Mouse (Mus musculus) liver, embryonic 15.5 days (tissue): ENCODE results near the gene Wdr91. TPM values are rescaled to one million over a fixed set of nuclear protein-coding genes. Genes with fewer than 3 reads are reported as not detected.
A peak's percentile ranks its signal among the peaks of the same experiment; 100 is the strongest.

Experiments used
- ATAC-seq: fragments of 200-750 bp; cut with Nextera tagmentation; 2 replicates; pipeline ENCODE4 v1.8.0; 2017; ENCODE audit warnings: moderate number of reproducible peaks, mild to moderate bottlenecking, moderate library complexity; ENCODE audit not compliant: insufficient read depth
- H3K27ac ChIP-seq: fragments of 300-500 bp; sonication (generic); replicated peaks from 2 replicates; pipeline ENCODE4 v1.5.1; 2015; ENCODE audit warnings: mild to moderate bottlenecking, inconsistent platforms
- H3K27me3 ChIP-seq: fragments of 300-500 bp; sonication (generic); 2 replicates; pipeline ENCODE4 v1.6.1; 2015; ENCODE audit warnings: mild to moderate bottlenecking, inconsistent platforms
- H3K36me3 ChIP-seq: fragments of 300-500 bp; sonication (generic); replicated peaks from 2 replicates; pipeline ENCODE4 v1.6.1; 2015; ENCODE audit warnings: moderate library complexity, mild to moderate bottlenecking, inconsistent platforms
- H3K4me1 ChIP-seq: fragments of 300-500 bp; sonication (generic); replicated peaks from 2 replicates; pipeline ENCODE4 v1.6.1; 2015; ENCODE audit warnings: inconsistent platforms
- H3K4me2 ChIP-seq: fragments of 300-500 bp; sonication (generic); 2 replicates; pipeline ENCODE4 v1.6.1; 2015; ENCODE audit warnings: moderate library complexity, mild to moderate bottlenecking, inconsistent platforms
- H3K4me3 ChIP-seq: fragments of 300-500 bp; sonication (generic); replicated peaks from 2 replicates; pipeline ENCODE4 v1.5.1; 2015; ENCODE audit warnings: mild to moderate bottlenecking, inconsistent platforms
- H3K9ac ChIP-seq: fragments of 300-500 bp; sonication (generic); 2 replicates; pipeline ENCODE4 v1.6.1; 2015; ENCODE audit warnings: moderate library complexity, mild to moderate bottlenecking, inconsistent platforms
- H3K9me3 ChIP-seq: fragments of 300-500 bp; sonication (generic); replicated peaks from 2 replicates; pipeline ENCODE4 v1.6.1; 2016; ENCODE audit warnings: inconsistent platforms
- WGBS: fragments of 180-500 bp; shearing (Covaris S2); methylation state at CpG from one replicate; pipeline ENCODE4 v1.1.7; 2015; ENCODE audit warnings: mixed read lengths; ENCODE audit not compliant: insufficient replicate concordance; 5-methylcytosine and 5-hydroxymethylcytosine counted together
- polyA plus RNA-seq: library from polyadenylated mRNA; unstranded; fragments of >200 nt; fragmentation: Nextera tagmentation; extraction: Ambion mirVana; gene quantifications from 2 replicates; pipeline ENCODE4 v1.2.1, GENCODE M21; 2015

The Wdr91 gene
- 10.2 and 11.0 TPM in 2 replicates for polyA plus RNA-seq

- Histone ChIP-seq H3K4me1 (peaks cover 68% of the 10 kb centered on the region), H3K9ac (peak within 1 kb of the TSS; percentile 82), H3K27ac (peak within 1 kb of the TSS; percentile 96), H3K9me3 (no peaks in the 10 kb centered on the region), H3K4me3 (peak within 1 kb of the TSS; percentile 83), H3K4me2 (peak within 1 kb of the TSS; percentile 77), H3K36me3 (peaks cover 28% of the 10 kb centered on the region), H3K27me3 (no peaks in the 10 kb centered on the region)
- ATAC-seq, result peak; percentile 71
- WGBS, result under 1% methylated on average over 64 of the region's 64 CpGs
Observed at GRCm38 (mm10) chr6:34910371-34911219, at the start of gene Wdr91. TSS of gene Wdr91 (minus strand) at chr6:34910876.

- WGBS, result 67% methylated on average over 7 of the region's 7 CpGs
- H3K27ac ChIP-seq, result no peak overlapping the region
- H3K9me3 ChIP-seq, result no peaks in the 10 kb centered on the region
- ATAC-seq, result no peak
- peaks cover 6% of the 10 kb centered on the region for H3K4me1 ChIP-seq
- H3K36me3 ChIP-seq, result no peaks in the 10 kb centered on the region
- H3K9ac ChIP-seq, result no peak overlapping the region
- H3K4me2 ChIP-seq, result no peak overlapping the region
- H3K27me3 ChIP-seq, result no peaks in the 10 kb centered on the region
- no peak overlapping the region for H3K4me3 ChIP-seq
Observed at GRCm38 (mm10) chr6:34959131-34959530, 48.5 kb upstream of the Wdr91 start.

- H3K9ac ChIP-seq, result no peak overlapping the region
- H3K27me3 ChIP-seq, result no peaks in the 10 kb centered on the region
- ATAC-seq, result no peak
- no peak overlapping the region for H3K4me3 ChIP-seq
- H3K9me3 ChIP-seq, result no peaks in the 10 kb centered on the region
- peak overlapping the region; percentile 57 for H3K4me2 ChIP-seq
- peaks cover 6% of the 10 kb centered on the region for H3K4me1 ChIP-seq
- 41% methylated on average over 8 of the region's 8 CpGs for WGBS
- no peak overlapping the region for H3K27ac ChIP-seq
- H3K36me3 ChIP-seq, result no peaks in the 10 kb centered on the region
Observed at GRCm38 (mm10) chr6:34955862-34956241, 45.2 kb upstream of the Wdr91 start.

- no peak overlapping the region for H3K27ac ChIP-seq
- no peaks in the 10 kb centered on the region for H3K9me3 ChIP-seq
- WGBS, result 44% methylated on average over 18 of the region's 18 CpGs
- H3K4me2 ChIP-seq, result peak overlapping the region; percentile 57
- peak; percentile 51; the same call in 1 of the 2 replicates for ATAC-seq
- peaks cover 6% of the 10 kb centered on the region for H3K4me1 ChIP-seq
- peak overlapping the region; percentile 18; the same call in 1 of the 2 replicates for H3K4me3 ChIP-seq
- H3K9ac ChIP-seq, result no peak overlapping the region
- H3K27me3 ChIP-seq, result no peaks in the 10 kb centered on the region
- H3K36me3 ChIP-seq, result no peaks in the 10 kb centered on the region
Observed at GRCm38 (mm10) chr6:34954926-34955861, 44.5 kb upstream of the Wdr91 start.

GRCm38 (mm10) chr6:34951956-34952667, 41.4 kb upstream of the Wdr91 start:
- Histone ChIP-seq H3K36me3 (no peaks in the 10 kb centered on the region), H3K9ac (no peak overlapping the region), H3K4me1 (peaks cover 6% of the 10 kb centered on the region), H3K4me2 (no peak overlapping the region), H3K4me3 (no peak overlapping the region), H3K9me3 (no peaks in the 10 kb centered on the region), H3K27me3 (no peaks in the 10 kb centered on the region), H3K27ac (no peak overlapping the region)
- ATAC-seq, result no peak
- whole genome bisulfite sequencing, result 46% methylated on average over 7 of the region's 7 CpGs

GRCm38 (mm10) chr6:34951518-34951917, 40.8 kb upstream of the Wdr91 start:
- H3K27ac ChIP-seq, result no peak overlapping the region
- H3K36me3 ChIP-seq, result no peaks in the 10 kb centered on the region
- no peak for ATAC-seq
- H3K9me3 ChIP-seq, result no peaks in the 10 kb centered on the region
- H3K4me2 ChIP-seq, result no peak overlapping the region
- WGBS, result 66% methylated on average over 7 of the region's 7 CpGs
- H3K27me3 ChIP-seq, result no peaks in the 10 kb centered on the region
- H3K9ac ChIP-seq, result no peak overlapping the region
- H3K4me1 ChIP-seq, result peaks cover 6% of the 10 kb centered on the region
- no peak overlapping the region for H3K4me3 ChIP-seq

GRCm38 (mm10) chr6:34948461-34948860, 37.8 kb upstream of the Wdr91 start:
- H3K4me1 ChIP-seq, result no peaks in the 10 kb centered on the region
- no peak overlapping the region for H3K9ac ChIP-seq
- H3K27me3 ChIP-seq, result no peaks in the 10 kb centered on the region
- no peaks in the 10 kb centered on the region for H3K9me3 ChIP-seq
- ATAC-seq, result no peak
- H3K4me3 ChIP-seq, result no peak overlapping the region
- no peaks in the 10 kb centered on the region for H3K36me3 ChIP-seq
- no peak overlapping the region for H3K4me2 ChIP-seq
- WGBS, result 22% methylated on average over 10 of the region's 11 CpGs
- H3K27ac ChIP-seq, result no peak overlapping the region

GRCm38 (mm10) chr6:34946486-34947079, 35.9 kb upstream of the Wdr91 start:
- ATAC-seq, result no peak
- 46% methylated on average over 1 of the region's 1 CpGs for WGBS
- Histone ChIP-seq H3K9me3 (no peaks in the 10 kb centered on the region), H3K36me3 (no peaks in the 10 kb centered on the region), H3K27me3 (no peaks in the 10 kb centered on the region), H3K4me3 (no peak overlapping the region), H3K4me1 (no peaks in the 10 kb centered on the region), H3K27ac (no peak overlapping the region), H3K4me2 (no peak overlapping the region), H3K9ac (no peak overlapping the region)

GRCm38 (mm10) chr6:34943499-34943898, 32.8 kb upstream of the Wdr91 start:
- H3K27ac ChIP-seq, result no peak overlapping the region
- no peak overlapping the region for H3K4me2 ChIP-seq
- no peak for ATAC-seq
- no peaks in the 10 kb centered on the region for H3K36me3 ChIP-seq
- no peak overlapping the region for H3K4me3 ChIP-seq
- no peaks in the 10 kb centered on the region for H3K9me3 ChIP-seq
- H3K4me1 ChIP-seq, result peaks cover 5% of the 10 kb centered on the region; the same call in 1 of the 2 replicates
- WGBS, result 46% methylated on average over 5 of the region's 5 CpGs
- no peak overlapping the region for H3K9ac ChIP-seq
- H3K27me3 ChIP-seq, result no peaks in the 10 kb centered on the region

GRCm38 (mm10) chr6:34942446-34942845, 31.8 kb upstream of the Wdr91 start:
- H3K9ac ChIP-seq, result no peak overlapping the region

More at GRCm38 (mm10) chr6:34942446-34942845, 31.8 kb upstream of the Wdr91 start:
- Histone ChIP-seq H3K27me3 (no peaks in the 10 kb centered on the region), H3K9me3 (no peaks in the 10 kb centered on the region), H3K4me3 (no peak overlapping the region), H3K27ac (no peak overlapping the region), H3K4me2 (no peak overlapping the region), H3K36me3 (no peaks in the 10 kb centered on the region), H3K4me1 (peaks cover 5% of the 10 kb centered on the region; the same call in 1 of the 2 replicates)
- whole genome bisulfite sequencing, result 74% methylated on average over 9 of the region's 9 CpGs
- no peak for ATAC-seq
